36 mouse cellular contexts compared by ENCODE assay signal in genomic region chr11:51242897-51243296, GRCm38 (mm10). TPM values are rescaled to one million over a fixed set of nuclear protein-coding genes. Genes with fewer than 3 reads are reported as not detected.
DNase-seq lines count a peak whose midpoint lies in the region; ATAC-seq and TF ChIP-seq lines count a peak whose summit lies in the region.
"Had no signal": no experiment of that assay in that cellular context is flagged by ENCODE, and none has a peak within 500 bp of the region (broad histone marks: within the 10 kb centered on the region; RNA-seq: fewer than 3 reads in every experiment).

No protein-coding gene starts in this region.

- ATAC-seq in CD4-positive, CD25-positive, alpha-beta regulatory T cell, adult 4 months = no peak
- ATAC-seq in kidney, postnatal 0 days (replicated peaks; ENCODE audit: low FRiP score, low read depth) = no peak
- no peak for ATAC-seq in forebrain, postnatal 0 days
- ATAC-seq: forebrain, embryonic 14.5 days; intestine, postnatal 0 days; midbrain, embryonic 13.5 days had no signal

- no peak overlapping the region for H3K4me3 ChIP-seq in kidney, postnatal 0 days (replicated peaks; ENCODE audit: low read depth, low read length)
- no peak overlapping the region for H3K4me3 ChIP-seq in forebrain, postnatal 0 days (ENCODE audit: low read depth, low read length)
- H3K4me3 ChIP-seq: hindbrain, embryonic 13.5 days; kidney, embryonic 15.5 days; limb, embryonic 12.5 days; midbrain, embryonic 13.5 days; neural tube, embryonic 15.5 days had no signal

- H3K4me2 ChIP-seq in kidney, postnatal 0 days (ENCODE audit: low read length) = no peak overlapping the region
- no peak overlapping the region for H3K4me2 ChIP-seq in forebrain, postnatal 0 days (ENCODE audit: low read depth)
- H3K4me2 ChIP-seq: heart, embryonic 11.5 days; hindbrain, embryonic 13.5 days; kidney, embryonic 15.5 days; limb, embryonic 12.5 days; liver, embryonic 11.5 days; midbrain, embryonic 13.5 days; neural tube, embryonic 15.5 days had no signal

- no peaks in the 10 kb centered on the region for H3K4me1 ChIP-seq in kidney, postnatal 0 days (replicated peaks; ENCODE audit: insufficient read depth, low read length)
- H3K4me1 ChIP-seq in forebrain, postnatal 0 days (ENCODE audit: insufficient read depth) = no peaks in the 10 kb centered on the region
- H3K4me1 ChIP-seq: hindbrain, embryonic 13.5 days; kidney, embryonic 15.5 days; limb, embryonic 12.5 days; midbrain, embryonic 13.5 days; neural tube, embryonic 15.5 days had no signal

- no peaks in the 10 kb centered on the region for H3K36me3 ChIP-seq in kidney, postnatal 0 days (ENCODE audit: insufficient read depth, low read length)
- no peaks in the 10 kb centered on the region for H3K36me3 ChIP-seq in forebrain, postnatal 0 days (ENCODE audit: insufficient read depth)
- H3K36me3 ChIP-seq: G1E; hindbrain, embryonic 13.5 days; kidney, embryonic 15.5 days; limb, embryonic 12.5 days; midbrain, embryonic 13.5 days; neural tube, embryonic 15.5 days had no signal

- WGBS in kidney, postnatal 0 days = 90% methylated on average over 2 of the region's 2 CpGs
- WGBS in forebrain, postnatal 0 days = 87% methylated on average over 2 of the region's 2 CpGs

- peak; percentile 12; the same call in 1 of the 2 replicates for TF ChIP-seq CTCF in kidney, postnatal 0 days (IDR thresholded peaks at IDR 0.05; ENCODE audit: low read depth)
- TF ChIP-seq CTCF in forebrain, postnatal 0 days (IDR thresholded peaks at IDR 0.05; ENCODE audit: low read depth) = no peak

- H3K9ac ChIP-seq in kidney, postnatal 0 days (ENCODE audit: low read depth, low read length) = no peak overlapping the region
- H3K9ac ChIP-seq in forebrain, postnatal 0 days = no peak overlapping the region
- H3K9ac ChIP-seq: hindbrain, embryonic 13.5 days; kidney, embryonic 15.5 days; limb, embryonic 12.5 days; midbrain, embryonic 13.5 days; neural tube, embryonic 15.5 days had no signal

- no peaks in the 10 kb centered on the region for H3K27me3 ChIP-seq in kidney, postnatal 0 days (ENCODE audit: insufficient read depth, low read length)
- no peaks in the 10 kb centered on the region for H3K27me3 ChIP-seq in forebrain, postnatal 0 days (ENCODE audit: insufficient read depth, low read length)
- H3K27me3 ChIP-seq: hindbrain, embryonic 13.5 days; kidney, embryonic 15.5 days; limb, embryonic 12.5 days; midbrain, embryonic 13.5 days; neural tube, embryonic 15.5 days had no signal

- no peak overlapping the region for H3K27ac ChIP-seq in kidney, postnatal 0 days
- H3K27ac ChIP-seq in forebrain, postnatal 0 days (ENCODE audit: low read depth, low read length) = no peak overlapping the region
- H3K27ac ChIP-seq: hindbrain, embryonic 13.5 days; kidney, embryonic 15.5 days; limb, embryonic 12.5 days; macrophage; midbrain, embryonic 13.5 days; neural tube, embryonic 15.5 days had no signal

- DNase-seq in CD4-positive, CD25-positive, alpha-beta regulatory T cell, adult 2 months (ENCODE audit: low read depth, low spot score) = peak; percentile 39
- DNase-seq in kidney, postnatal 0 days (ENCODE audit: low spot score) = no peak
- DNase-seq in kidney, adult 11 months = no peak
- DNase-seq in 416B (ENCODE audit: low read depth) (peak; percentile 25), NIH3T3 (ENCODE audit: low read depth) (peak; percentile 11)
- no peak for DNase-seq in ovary, adult 18-20 months (ENCODE audit: low spot score)
- no peak for DNase-seq in forebrain, postnatal 0 days
- DNase-seq: adrenal gland, postnatal 25 days; cerebellum, adult 18-20 months; cerebellum, postnatal 14 days; heart, postnatal 4 days; kidney, postnatal 4 days; lung, adult 2 months; lung, postnatal 10 days; right cerebral cortex, postnatal 25 days; thymus, postnatal 25 days had no signal

- H3K9me3 ChIP-seq in kidney, postnatal 0 days (replicated peaks; ENCODE audit: low read length) = no peaks in the 10 kb centered on the region; the same call in 1 of the 2 replicates
- H3K9me3 ChIP-seq in forebrain, postnatal 0 days (ENCODE audit: low read length) = no peaks in the 10 kb centered on the region
- H3K9me3 ChIP-seq: G1E; hindbrain, embryonic 13.5 days; kidney, embryonic 15.5 days; limb, embryonic 12.5 days; midbrain, embryonic 13.5 days; neural tube, embryonic 15.5 days had no signal

RNA-seq across cellular contexts. Expression of gene Clk4, which starts 18.6 kb away (rescaled TPM):
- polyA plus RNA-seq in CD4-positive, CD25-positive, alpha-beta regulatory T cell, adult 4 months (2017; shearing (Covaris generic)) = 100 to 1,000 TPM; 220 to 233 TPM
- 90.0 and 96.8 TPM in 2 replicates for polyA plus RNA-seq in kidney, postnatal 0 days (2015; fragmentation: Nextera tagmentation; extraction: Ambion mirVana)
- 94.9 and 116 TPM in 2 replicates for total RNA-seq in forebrain, postnatal 0 days (2014; rRNA removed)
- 105 and 114 TPM in 2 replicates for polyA plus RNA-seq in forebrain, postnatal 0 days (2015; fragmentation: Nextera tagmentation; extraction: Ambion mirVana)

RNA-seq across cellular contexts. Expression of gene BC049762, which starts 19.9 kb away (rescaled TPM):
- polyA plus RNA-seq in CD4-positive, CD25-positive, alpha-beta regulatory T cell, adult 4 months (2017; shearing (Covaris generic)) = under 1 TPM in 1 of 2 experiments, not detected in 1; 0.74 TPM
- polyA plus RNA-seq in kidney, postnatal 0 days (2015; fragmentation: Nextera tagmentation; extraction: Ambion mirVana) = 0.74 and 1.0 TPM in 2 replicates
- total RNA-seq in forebrain, postnatal 0 days (2014; rRNA removed) = not detected in 2 replicates
- 0.53 and 0.56 TPM in 2 replicates for polyA plus RNA-seq in forebrain, postnatal 0 days (2015; fragmentation: Nextera tagmentation; extraction: Ambion mirVana)
- total RNA-seq: adrenal gland, postnatal 25 days; G1E; gastrocnemius, adult 8-10 months; heart, postnatal 4 days; left cerebral cortex, postnatal 14 days; megakaryocyte-erythroid progenitor cell, adult 5-6 weeks had no signal
- polyA plus RNA-seq: cortical plate, adult 2 months; embryonic facial prominence, embryonic 11.5 days; G1E; lung, adult 2 months; macrophage; midbrain, embryonic 13.5 days had no signal

RNA-seq across cellular contexts. Expression of gene Gm12569, which starts 22.6 kb away (rescaled TPM):
- not detected for polyA plus RNA-seq in CD4-positive, CD25-positive, alpha-beta regulatory T cell, adult 4 months (2017; shearing (Covaris generic))
- polyA plus RNA-seq in kidney, postnatal 0 days (2015; fragmentation: Nextera tagmentation; extraction: Ambion mirVana) = not detected in 2 replicates
- total RNA-seq in forebrain, postnatal 0 days (2014; rRNA removed) = not detected in 2 replicates
- not detected in 2 replicates for polyA plus RNA-seq in forebrain, postnatal 0 days (2015; fragmentation: Nextera tagmentation; extraction: Ambion mirVana)
- total RNA-seq: adrenal gland, adult 18-20 months; adrenal gland, postnatal 25 days; G1E; gastrocnemius, adult 8-10 months; heart, postnatal 4 days; left cerebral cortex, postnatal 14 days; megakaryocyte-erythroid progenitor cell, adult 5-6 weeks had no signal
- polyA plus RNA-seq: cortical plate, adult 2 months; embryonic facial prominence, embryonic 11.5 days; forebrain, embryonic 14.5 days; G1E; heart, embryonic 11.5 days; heart, embryonic 16.5 days; hindbrain, embryonic 13.5 days; intestine, postnatal 0 days; kidney, embryonic 15.5 days; limb, embryonic 12.5 days; liver, embryonic 11.5 days; lung, adult 2 months; macrophage; midbrain, embryonic 13.5 days; neural tube, embryonic 15.5 days; stomach, embryonic 16.5 days had no signal

RNA-seq across cellular contexts. Expression of gene Col23a1, which starts 46.8 kb away (rescaled TPM):
- 1 to 10 TPM; 1.5 to 2.8 TPM for polyA plus RNA-seq in CD4-positive, CD25-positive, alpha-beta regulatory T cell, adult 4 months (2017; shearing (Covaris generic))
- 6.0 and 6.8 TPM in 2 replicates for polyA plus RNA-seq in kidney, postnatal 0 days (2015; fragmentation: Nextera tagmentation; extraction: Ambion mirVana)
- 11.8 and 12.6 TPM in 2 replicates for total RNA-seq in forebrain, postnatal 0 days (2014; rRNA removed)
- polyA plus RNA-seq in forebrain, postnatal 0 days (2015; fragmentation: Nextera tagmentation; extraction: Ambion mirVana) = 3.2 and 3.8 TPM in 2 replicates
- total RNA-seq: megakaryocyte-erythroid progenitor cell, adult 5-6 weeks had no signal

Comparison
In these comparisons a context has a peak if more than half of its experiments do, and no peak if none do; other contexts are left out.
1. DNase-seq: peak in CD4-positive, CD25-positive, alpha-beta regulatory T cell, adult 2 months (single experiment), 416B (single experiment) and NIH3T3 (single experiment); none in kidney, postnatal 0 days (single experiment), kidney, adult 11 months (single experiment), ovary, adult 18-20 months (single experiment) and forebrain, postnatal 0 days (single experiment).